Mouse (Mus musculus): Measurements from ENCODE around the gene Ago1.

DNA sequence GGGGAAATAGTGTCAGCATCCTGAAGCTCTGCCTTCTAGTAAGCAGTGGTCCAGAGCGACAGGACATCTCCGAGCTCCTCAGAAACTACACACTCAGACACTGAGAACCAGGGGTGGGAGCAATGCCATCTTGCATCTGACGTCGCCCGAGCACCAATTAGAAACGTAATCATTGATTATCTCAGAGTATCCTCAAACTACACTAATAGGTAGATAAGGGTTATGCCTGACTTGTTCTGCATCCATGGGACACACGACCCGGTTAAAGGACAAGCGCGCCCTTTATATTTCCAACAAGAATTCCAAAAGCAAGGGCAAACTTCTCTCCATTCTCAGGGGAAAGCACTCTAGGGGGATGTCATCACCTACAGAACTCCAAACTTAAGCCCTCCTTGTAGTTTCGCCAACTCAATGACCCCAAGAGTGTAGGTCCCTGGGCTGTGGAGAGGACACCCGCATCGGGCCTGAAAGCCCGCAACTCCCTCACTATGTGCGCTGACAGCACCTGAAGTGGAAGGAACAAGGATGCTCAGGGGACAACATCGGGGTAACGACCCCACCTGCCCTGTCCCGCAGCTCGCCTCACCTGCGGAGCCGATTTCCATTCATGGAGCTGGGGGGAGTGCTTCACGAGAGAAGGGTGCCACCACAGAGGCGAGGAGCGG, 39.6 kb downstream of the Ago1 start:
- TF ChIP-seq CTCF (conservative IDR thresholded peaks at IDR 0.05 in 1 of 2, IDR thresholded peaks at IDR 0.05 in 1 of 2; ENCODE audit: low read depth in 2 of 2, low read length in 2 of 2), result no peak
- TF ChIP-seq EP300 (IDR thresholded peaks at IDR 0.05; ENCODE audit: low read length), result no peak
- no peak for TF ChIP-seq USF1 (IDR thresholded peaks at IDR 0.05; ENCODE audit: low read depth, low read length)
- TF ChIP-seq MAFK (IDR thresholded peaks at IDR 0.05; ENCODE audit: insufficient replicate concordance, low read length), result no peak
- no peak for TF ChIP-seq POLR2A (IDR thresholded peaks at IDR 0.05; ENCODE audit: low read depth, low read length)
- no peak for TF ChIP-seq MXI1 (IDR thresholded peaks at IDR 0.05; ENCODE audit: low read depth, low read length)
- TF ChIP-seq ETS1 (conservative IDR thresholded peaks at IDR 0.05; ENCODE audit: low read depth, low read length), result no peak
- TF ChIP-seq ZKSCAN1 (IDR thresholded peaks at IDR 0.05; ENCODE audit: borderline replicate concordance, low read depth, low read length), result no peak
- TF ChIP-seq TBP (conservative IDR thresholded peaks at IDR 0.05; ENCODE audit: low read depth, low read length), result no peak
